Mouse (Mus musculus): ENCODE measurements around the gene Tnip1.

The Tnip1 gene

GRCm38 (mm10) chr11:54962810-54963209, at the start of gene Tnip1:
Tnip1 (minus strand) TSS chr11:54962917.
- DNase-seq, result peak; percentile 29

- no peak for DNase-seq
Measured at GRCm38 (mm10) chr11:55011440-55011839, 48.7 kb upstream of the Tnip1 start.

DNA sequence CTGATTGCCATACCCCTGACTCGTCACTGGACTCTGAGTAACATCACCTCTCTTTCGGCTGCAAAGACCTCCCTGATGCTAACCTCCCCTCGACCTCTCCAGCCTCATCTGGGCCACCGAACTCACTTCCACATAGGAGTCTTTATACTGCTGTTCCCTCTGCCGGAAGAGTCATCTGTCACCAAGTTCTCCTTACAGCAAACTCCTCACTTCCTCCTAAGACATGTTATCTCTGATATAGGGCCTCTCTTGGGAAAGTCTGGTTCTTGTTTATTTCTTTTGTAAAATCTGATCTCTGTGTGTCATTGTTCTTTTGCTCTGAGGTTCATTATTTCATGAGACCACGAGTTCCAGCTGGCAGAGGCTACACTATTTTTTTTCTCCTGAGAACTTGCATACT, 45.5 kb upstream of the Tnip1 start:
- no peak for DNase-seq

- DNase-seq, result no peak
Measured at GRCm38 (mm10) chr11:55005684-55006083, 43.0 kb upstream of the Tnip1 start.

GRCm38 (mm10) chr11:55004970-55005502, 42.3 kb upstream of the Tnip1 start:
- DNase-seq, result peak; percentile 54

DNA sequence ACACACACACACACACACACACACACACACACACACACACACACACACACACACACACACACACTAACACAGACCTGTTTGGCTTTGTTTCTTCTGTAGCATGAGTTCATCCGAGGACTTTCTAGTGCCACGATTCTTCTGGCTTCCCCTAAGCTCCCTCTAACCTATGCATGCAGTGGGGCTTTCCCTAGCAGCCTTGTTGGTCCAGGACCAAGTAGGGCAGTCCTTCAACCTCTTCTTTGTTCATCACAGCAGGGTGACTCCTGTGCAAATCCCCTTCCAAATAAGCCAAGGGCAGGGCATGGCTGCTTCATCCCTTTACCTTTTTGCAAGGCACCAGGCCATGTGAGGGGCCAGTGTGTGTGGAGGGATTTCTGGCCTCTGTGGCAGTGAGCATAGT, 36.0 kb upstream of the Tnip1 start:
- no peak for DNase-seq

DNA sequence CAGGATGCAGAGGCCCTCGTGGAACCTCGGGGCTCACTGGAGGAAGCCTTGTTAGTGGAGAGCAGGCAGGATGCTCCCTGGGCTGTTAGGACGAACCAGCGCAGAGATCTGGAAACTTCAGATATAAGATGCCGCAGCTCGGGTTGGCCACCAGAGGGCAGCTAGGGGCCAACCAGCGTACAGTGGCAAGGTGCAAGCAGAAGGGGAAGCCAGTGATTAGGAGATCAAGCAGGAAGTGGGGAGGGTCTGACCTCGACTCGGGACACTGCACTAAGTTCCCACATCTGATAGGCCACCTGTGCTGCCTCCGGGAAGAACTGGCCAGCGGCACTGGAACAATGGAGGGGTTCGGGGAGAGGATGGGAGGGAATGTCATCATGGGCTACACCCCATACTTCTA, 35.6 kb upstream of the Tnip1 start:
- DNase-seq, result peak; percentile 67

- no peak for DNase-seq
Measured at GRCm38 (mm10) chr11:54996176-54996575, 33.5 kb upstream of the Tnip1 start.

- no peak for DNase-seq
Measured at GRCm38 (mm10) chr11:54989920-54990319, 27.2 kb upstream of the Tnip1 start.

DNA sequence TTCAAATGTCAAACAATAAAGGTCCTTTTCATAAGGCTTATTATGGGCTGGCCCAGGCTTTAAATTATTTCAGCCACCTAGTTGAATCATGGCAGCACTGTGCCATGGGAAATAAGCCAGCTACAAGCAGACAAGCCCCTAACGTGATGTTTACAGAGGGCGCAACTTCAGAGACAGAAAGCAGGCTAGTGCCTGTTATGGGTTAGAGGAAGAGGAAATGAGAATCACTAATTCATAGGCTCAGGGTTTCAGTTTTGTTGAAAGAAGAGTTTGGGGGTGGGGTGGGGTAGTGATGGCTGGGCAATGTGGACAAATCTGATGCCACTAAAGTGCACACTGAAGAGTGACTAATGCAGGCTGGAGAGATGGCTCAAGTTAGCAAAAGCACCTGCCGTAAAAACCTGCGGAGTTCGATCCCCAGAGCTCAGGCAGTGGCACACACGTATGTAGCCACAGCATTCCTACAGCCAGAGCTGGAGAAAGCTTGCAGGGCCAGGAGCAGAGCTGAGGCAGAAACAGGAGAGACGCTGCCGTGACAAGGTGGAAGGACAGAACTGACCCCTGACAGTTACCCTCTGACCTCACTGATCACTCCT, 26.1 kb upstream of the Tnip1 start:
- DNase-seq, result no peak

- peak; percentile 32 for DNase-seq
Measured at GRCm38 (mm10) chr11:54987974-54988373, 25.3 kb upstream of the Tnip1 start.

DNA sequence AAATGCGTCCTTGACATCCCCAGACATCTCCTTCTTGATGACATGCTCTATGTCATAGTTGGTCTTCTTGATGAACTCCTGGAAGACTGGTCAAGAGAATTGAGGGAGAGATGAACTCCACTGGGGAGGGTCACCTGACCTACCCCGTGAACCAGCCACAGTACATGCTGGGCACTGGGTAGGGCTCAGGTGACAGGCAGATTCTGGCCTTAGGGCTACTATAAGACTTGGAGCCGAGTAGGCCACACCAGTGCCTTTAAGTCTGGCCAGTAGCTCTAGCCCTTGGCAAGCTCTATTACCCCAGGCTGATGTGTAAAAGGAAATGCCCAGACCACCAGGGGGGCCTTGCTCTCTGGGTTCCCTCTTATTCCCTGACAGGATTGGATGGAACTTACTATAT, 22.4 kb upstream of the Tnip1 start:
- no peak for DNase-seq

GRCm38 (mm10) chr11:54984581-54984980, 21.9 kb upstream of the Tnip1 start:
- no peak for DNase-seq

DNA sequence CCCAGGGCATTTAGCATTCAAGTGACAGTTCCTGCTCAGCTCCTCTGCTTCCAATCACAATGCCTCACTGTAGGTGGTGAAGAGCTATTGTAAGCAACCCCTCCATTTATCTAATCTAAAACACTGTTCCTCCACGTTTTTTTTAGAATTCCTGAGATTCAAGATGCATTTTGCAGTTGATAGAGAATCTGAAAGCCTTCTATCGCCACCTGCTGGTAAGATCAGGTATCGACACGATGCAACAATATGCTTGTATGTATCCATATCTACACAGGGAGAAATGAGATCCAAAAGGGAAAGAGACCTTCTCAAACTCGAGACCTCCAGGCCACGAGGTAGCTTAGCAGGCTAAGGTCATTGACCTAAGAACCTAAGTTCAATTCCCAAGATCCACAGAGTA, 21.4 kb upstream of the Tnip1 start:
- DNase-seq, result peak; percentile 82

- DNase-seq, result no peak
Measured at GRCm38 (mm10) chr11:54982520-54982919, 19.8 kb upstream of the Tnip1 start.

- DNase-seq, result no peak
Measured at GRCm38 (mm10) chr11:54981630-54982029, 18.9 kb upstream of the Tnip1 start.

- DNase-seq, result no peak
Measured at GRCm38 (mm10) chr11:54977385-54977937, 14.7 kb upstream of the Tnip1 start.

DNA sequence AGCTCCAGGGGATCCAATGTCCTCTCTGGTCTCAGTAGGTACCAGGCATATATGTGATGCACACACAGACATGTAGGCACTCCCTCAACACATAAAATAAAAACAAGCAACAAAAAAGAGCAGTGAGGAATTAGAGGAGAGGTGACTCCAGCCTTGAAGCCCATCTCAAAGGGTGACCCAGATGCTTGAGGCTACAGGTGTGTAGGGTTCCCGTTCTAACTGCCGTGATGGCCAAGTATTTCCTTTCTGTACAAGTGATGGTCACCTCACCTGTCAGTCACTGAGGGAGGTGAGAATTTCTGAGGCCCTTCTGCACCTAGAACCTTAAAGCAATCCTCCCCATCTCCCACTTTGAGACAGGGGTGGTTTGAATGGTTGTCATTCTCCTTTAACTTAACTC, 13.6 kb upstream of the Tnip1 start:
- DNase-seq, result no peak

DNA sequence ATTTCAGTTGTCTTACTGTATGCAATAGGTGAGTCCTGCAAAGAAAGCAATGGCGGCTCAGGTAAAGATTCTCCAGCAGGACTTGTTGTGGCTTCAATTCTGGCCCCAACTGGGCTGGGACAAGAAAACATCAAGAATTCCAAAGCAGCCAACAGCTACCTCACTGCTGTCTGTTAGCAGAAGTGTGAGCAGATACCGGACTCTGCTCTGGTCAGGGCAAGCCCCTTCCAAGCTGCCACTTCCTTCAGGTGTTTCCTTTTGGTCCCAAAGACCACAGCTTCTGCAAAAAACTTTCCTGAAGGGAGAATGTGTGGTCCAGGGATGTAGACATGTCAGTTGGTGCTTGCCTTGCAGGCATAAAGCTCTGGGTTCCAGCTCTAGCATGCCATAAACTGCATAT, 13.0 kb upstream of the Tnip1 start:
- no peak for DNase-seq

- DNase-seq, result no peak
Measured at GRCm38 (mm10) chr11:54975340-54975739, 12.6 kb upstream of the Tnip1 start.

- no peak for DNase-seq
Measured at GRCm38 (mm10) chr11:54974639-54975038, 11.9 kb upstream of the Tnip1 start.

GRCm38 (mm10) chr11:54973481-54974212, 10.9 kb upstream of the Tnip1 start:
- DNase-seq, result peak; percentile 82

DNA sequence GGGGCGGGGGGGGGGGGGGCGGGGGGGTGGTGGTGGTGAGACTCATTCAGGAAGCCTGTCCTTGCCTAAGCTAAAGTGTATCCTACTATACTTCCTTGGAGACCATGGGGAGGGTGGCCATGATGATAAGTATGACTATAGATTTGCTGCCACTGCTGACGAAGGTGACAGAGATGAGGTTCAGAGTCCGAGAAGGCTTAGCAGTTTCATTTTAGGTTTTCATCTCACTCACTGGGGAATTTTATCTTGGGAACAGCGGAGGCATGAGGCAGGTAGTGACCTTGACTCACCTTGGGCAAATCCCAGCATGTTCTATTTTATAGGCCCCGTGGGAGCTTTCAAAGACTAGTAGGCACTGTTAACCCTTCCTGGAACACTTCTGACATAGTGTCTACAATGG, 10.1 kb upstream of the Tnip1 start:
- DNase-seq, result no peak

DNA sequence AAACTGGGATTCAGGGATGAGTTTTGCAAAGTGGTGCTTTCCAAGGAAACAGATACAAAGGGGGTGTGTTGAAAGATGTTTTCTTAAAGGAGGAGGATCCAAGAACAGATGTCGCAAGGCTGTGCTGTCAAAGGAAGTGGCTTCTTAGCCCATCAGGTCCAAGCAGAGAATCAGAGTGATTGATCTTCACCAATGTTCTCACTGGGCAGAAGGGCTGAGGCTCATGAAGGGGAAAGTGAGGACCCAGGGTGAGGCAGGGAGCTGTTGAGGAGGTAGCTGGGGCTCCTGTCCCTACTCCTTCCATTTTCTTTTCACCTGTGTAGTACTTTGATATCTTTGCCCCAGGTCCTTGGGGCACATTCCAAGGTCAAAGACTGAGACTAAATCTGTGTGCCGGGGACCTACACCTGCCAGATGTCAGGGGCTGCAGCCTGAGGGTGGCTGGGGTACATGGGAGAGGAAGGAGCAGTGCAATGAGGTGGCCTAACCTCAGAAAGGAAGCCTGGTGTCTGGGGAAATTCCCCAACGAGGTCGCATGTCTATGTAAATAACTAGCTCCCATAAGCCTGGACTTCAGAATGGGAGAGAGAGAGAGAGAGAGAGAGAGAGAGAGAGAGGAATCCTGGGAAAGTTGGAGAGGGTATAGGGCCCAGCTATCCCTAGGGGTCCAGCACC, 9.5 kb upstream of the Tnip1 start:
- no peak for DNase-seq

All from kidney, postnatal 14 days (tissue).